Mouse (Mus musculus) forebrain, postnatal 0 days (tissue): ENCODE results near the gene Cxcr1. TPM values are rescaled to one million over a fixed set of nuclear protein-coding genes. Genes with fewer than 3 reads are reported as not detected.
"Not testable (repeated sequence)": the region's sequence is repeated elsewhere in the genome, so short reads cannot be mapped to it uniquely, and the experiment has no call there.

Source experiments
- ATAC-seq: fragments of 200-750 bp; cut with Nextera tagmentation; 2 replicates; pipeline ENCODE4 v1.8.0; 2017; ENCODE audit warnings: mild to moderate bottlenecking, moderate library complexity
- DNase-seq: peaks from one replicate; pipeline ENCODE4 v3.0.0-alpha.2; 2015
- H3K27ac ChIP-seq: fragments of 300-500 bp; sonication (generic); 2 replicates; pipeline ENCODE4 v1.5.1; 2014; ENCODE audit warnings: low read depth, mild to moderate bottlenecking, antibody characterized with exemption, low read length, moderate library complexity, mixed read lengths
- H3K27me3 ChIP-seq: fragments of 300-500 bp; sonication (generic); 2 replicates; pipeline ENCODE4 v1.6.1; 2014; ENCODE audit warnings: mild to moderate bottlenecking, low read length, mixed read lengths; ENCODE audit not compliant: insufficient read depth
- H3K36me3 ChIP-seq: fragments of 300-500 bp; sonication (generic); 2 replicates; pipeline ENCODE4 v1.6.1; 2014; ENCODE audit warnings: mild to moderate bottlenecking, moderate library complexity; ENCODE audit not compliant: insufficient read depth
- H3K4me1 ChIP-seq: fragments of 300-500 bp; sonication (generic); 2 replicates; pipeline ENCODE4 v1.6.1; 2014; ENCODE audit warnings: antibody characterized with exemption; ENCODE audit not compliant: insufficient read depth
- H3K4me2 ChIP-seq: fragments of 300-500 bp; sonication (generic); 2 replicates; pipeline ENCODE4 v1.6.1; 2014; ENCODE audit warnings: low read depth, mild to moderate bottlenecking, moderate library complexity
- H3K4me3 ChIP-seq: fragments of 300-500 bp; sonication (generic); 2 replicates; pipeline ENCODE4 v1.5.1; 2014; ENCODE audit warnings: low read depth, low read length, mixed read lengths
- H3K9ac ChIP-seq: fragments of 300-500 bp; sonication (generic); 2 replicates; pipeline ENCODE4 v1.6.1; 2014; ENCODE audit warnings: mild to moderate bottlenecking
- H3K9me3 ChIP-seq: fragments of 300-500 bp; sonication (generic); 2 replicates; pipeline ENCODE4 v1.6.1; 2016; ENCODE audit warnings: low read length
- CTCF ChIP-seq: sonication (generic); IDR thresholded peaks from 2 replicates; pipeline ENCODE4 v1.5.1; 2016; ENCODE audit warnings: antibody characterized with exemption, control low read depth, low read depth
- WGBS: fragments of 180-500 bp; shearing (Covaris S2); extraction: QIAGEN DNeasy Blood & Tissue Kit; methylation state at CpG from one replicate; pipeline ENCODE4 v1.1.7; 2014; 5-methylcytosine and 5-hydroxymethylcytosine counted together
- polyA plus RNA-seq: library from polyadenylated mRNA; unstranded; fragments of >200 nt; fragmentation: Nextera tagmentation; extraction: Ambion mirVana; gene quantifications from 2 replicates; pipeline ENCODE4 v1.2.1, GENCODE M21; 2015
- total RNA-seq: library from RNA; depleted of rRNA; stranded (reverse); fragments of >200 nt; gene quantifications from 2 replicates; pipeline ENCODE4 v1.2.3, GENCODE M21; 2014

The Cxcr1 gene
- total and polyA plus RNA-seq, 2 experiments from 2014 or later: not detected

DNA sequence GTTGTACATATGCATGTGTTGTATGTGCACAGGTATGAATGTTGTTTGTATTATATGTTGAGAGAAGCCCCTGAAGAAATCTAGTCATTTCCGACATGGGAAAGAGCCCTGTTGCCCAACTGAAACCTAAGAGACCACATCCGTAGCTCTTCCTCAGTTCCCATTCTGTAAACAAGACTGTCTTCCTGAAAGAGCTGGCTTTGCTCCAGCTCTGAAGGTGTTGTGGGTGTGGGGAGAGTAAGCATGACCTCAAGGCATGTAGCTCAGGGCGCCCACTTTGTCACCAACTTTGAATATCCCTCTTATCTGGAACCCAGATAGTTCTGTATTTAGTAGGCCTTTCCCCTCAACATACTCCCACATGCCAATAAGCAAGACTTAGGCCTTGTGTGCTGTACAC lies 15.8 kb downstream of the Cxcr1 start:
- no peaks in the 10 kb centered on the region for H3K27me3 ChIP-seq
- TF ChIP-seq CTCF: no peak
- H3K9me3 ChIP-seq: no peaks in the 10 kb centered on the region
- no peak overlapping the region for H3K4me2 ChIP-seq
- DNase-seq (no peak), ATAC-seq (no peak)
- 90% methylated on average over 3 of the region's 3 CpGs for WGBS
- H3K9ac ChIP-seq: no peak overlapping the region
- no peak overlapping the region for H3K4me3 ChIP-seq
- H3K4me1 ChIP-seq: no peaks in the 10 kb centered on the region
- no peak overlapping the region for H3K27ac ChIP-seq
- H3K36me3 ChIP-seq: no peaks in the 10 kb centered on the region

DNA sequence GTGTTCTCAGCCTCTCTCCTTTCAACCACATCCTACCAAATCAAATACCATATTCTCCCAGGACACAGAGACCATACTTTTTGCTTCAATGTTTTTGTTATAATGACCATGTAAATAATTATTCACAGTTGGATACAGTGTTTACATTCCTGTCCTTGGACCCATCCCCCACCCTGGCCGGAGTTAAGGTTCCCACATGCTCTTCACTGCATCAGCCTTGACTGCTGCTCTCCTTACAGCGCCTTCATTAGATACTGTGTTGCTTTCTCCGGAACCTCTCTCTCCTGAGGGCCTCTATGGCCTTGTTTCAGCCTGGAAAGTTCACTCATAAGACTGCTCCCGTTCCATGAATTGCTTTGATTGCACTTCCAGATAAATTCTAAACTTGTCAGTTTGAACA lies 18.7 kb downstream of the Cxcr1 start:
- WGBS: 89% methylated on average over 4 of the region's 4 CpGs
- H3K4me1 ChIP-seq: no peaks in the 10 kb centered on the region
- H3K9me3 ChIP-seq: no peaks in the 10 kb centered on the region
- no peaks in the 10 kb centered on the region for H3K36me3 ChIP-seq
- no peak overlapping the region for H3K9ac ChIP-seq
- no peak for TF ChIP-seq CTCF
- DNase-seq (no peak), ATAC-seq (no peak)
- no peaks in the 10 kb centered on the region for H3K27me3 ChIP-seq
- no peak overlapping the region for H3K27ac ChIP-seq
- H3K4me3 ChIP-seq: no peak overlapping the region
- no peak overlapping the region for H3K4me2 ChIP-seq

DNA sequence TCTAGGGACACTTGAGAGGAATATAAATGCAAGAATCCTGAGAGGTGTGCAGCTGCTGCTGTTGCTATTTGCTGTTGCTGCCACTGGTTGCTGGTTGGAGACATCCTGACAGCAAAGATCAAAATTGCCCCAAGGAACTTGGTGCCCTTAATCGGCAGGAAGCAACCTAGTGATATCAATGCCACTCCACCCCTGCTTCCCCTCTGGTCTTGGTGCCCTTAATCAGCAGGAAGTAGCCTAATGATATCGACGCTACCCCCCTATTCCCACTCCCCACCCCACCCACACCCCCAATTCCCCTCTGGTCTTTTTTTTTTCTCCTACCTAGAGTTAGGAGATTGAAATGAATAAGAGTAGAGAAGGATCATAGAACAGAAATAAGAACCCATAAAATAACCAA lies 21.7 kb downstream of the Cxcr1 start:
- Histone ChIP-seq H3K27ac (no peak overlapping the region), H3K36me3 (no peaks in the 10 kb centered on the region), H3K4me2 (no peak overlapping the region), H3K4me1 (no peaks in the 10 kb centered on the region), H3K9ac (no peak overlapping the region), H3K27me3 (no peaks in the 10 kb centered on the region), H3K9me3 (no peaks in the 10 kb centered on the region), H3K4me3 (no peak overlapping the region)
- no peak for ATAC-seq
- no peak for TF ChIP-seq CTCF
- 84% methylated on average over 3 of the region's 3 CpGs for WGBS
- DNase-seq: no peak

DNA sequence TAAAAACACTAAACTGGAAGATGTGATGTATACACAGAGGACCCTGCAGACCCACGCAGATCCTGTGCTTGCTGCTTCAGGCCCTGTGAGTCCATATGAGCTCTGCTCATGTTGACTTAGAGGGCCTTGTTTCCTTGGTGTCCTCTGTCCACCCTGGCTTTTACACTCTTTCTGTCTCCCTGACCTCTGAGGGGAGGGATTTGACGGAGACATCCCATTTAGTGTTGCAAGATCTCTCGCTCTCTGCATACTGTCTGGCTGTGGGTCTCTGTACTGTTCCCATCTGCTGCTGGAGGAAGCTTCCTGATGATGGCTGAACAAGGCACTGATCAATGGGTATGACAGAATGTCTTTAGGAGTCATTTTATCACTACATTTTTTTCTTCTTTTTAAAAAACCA lies 24.7 kb downstream of the Cxcr1 start:
- Histone ChIP-seq H3K27ac (no peak overlapping the region), H3K4me2 (no peak overlapping the region), H3K36me3 (no peaks in the 10 kb centered on the region), H3K9me3 (no peaks in the 10 kb centered on the region), H3K4me1 (no peaks in the 10 kb centered on the region), H3K27me3 (no peaks in the 10 kb centered on the region), H3K9ac (no peak overlapping the region), H3K4me3 (no peak overlapping the region)
- no peak for DNase-seq
- no peak for TF ChIP-seq CTCF
- WGBS: 92% methylated on average over 3 of the region's 3 CpGs
- no peak for ATAC-seq

DNA sequence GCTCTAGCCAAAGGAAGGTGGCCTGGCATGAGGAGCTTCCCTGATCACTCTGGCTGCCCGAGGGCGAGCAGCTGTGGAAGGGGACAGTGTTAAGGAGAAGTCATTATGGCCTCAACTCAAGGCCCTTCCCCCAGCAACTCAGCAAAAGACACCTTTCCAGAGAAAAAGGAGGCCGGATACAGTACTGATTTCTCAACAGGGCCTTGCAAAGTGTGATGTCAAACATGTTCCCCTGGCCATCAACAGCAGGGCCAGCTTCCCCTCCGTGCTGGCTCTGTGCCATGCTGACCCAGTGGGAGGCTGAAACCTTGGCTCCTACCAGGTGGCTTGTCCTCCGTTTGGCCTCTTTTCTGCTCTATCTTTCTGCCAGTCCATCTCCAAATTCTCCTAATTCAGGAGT lies 27.3 kb downstream of the Cxcr1 start:
- no peaks in the 10 kb centered on the region for H3K27me3 ChIP-seq
- no peak overlapping the region for H3K4me2 ChIP-seq
- H3K27ac ChIP-seq: no peak overlapping the region
- ATAC-seq (no peak), DNase-seq (no peak)
- H3K36me3 ChIP-seq: no peaks in the 10 kb centered on the region
- no peak overlapping the region for H3K9ac ChIP-seq
- no peaks in the 10 kb centered on the region for H3K9me3 ChIP-seq
- WGBS: 82% methylated on average over 5 of the region's 5 CpGs
- TF ChIP-seq CTCF: no peak
- H3K4me1 ChIP-seq: no peaks in the 10 kb centered on the region
- H3K4me3 ChIP-seq: no peak overlapping the region

DNA sequence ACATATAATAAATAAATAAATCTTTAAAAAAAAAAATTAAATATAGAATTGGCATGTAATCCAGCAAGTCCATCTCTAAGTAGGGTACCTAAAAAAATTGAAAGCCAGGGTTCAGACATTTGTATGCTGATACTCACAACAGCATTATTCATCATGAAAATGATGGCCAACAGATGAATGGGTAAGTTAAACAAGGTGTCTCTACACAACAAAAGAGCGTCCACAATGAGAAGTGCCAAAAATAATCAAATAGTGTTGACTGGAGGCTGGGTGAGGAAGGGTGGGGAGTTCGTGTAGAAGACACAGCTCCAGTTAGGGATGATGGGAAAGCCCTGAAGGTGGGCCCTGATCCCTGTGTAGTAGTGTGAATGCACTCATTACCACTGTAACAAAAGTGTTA lies 34.4 kb downstream of the Cxcr1 start:
- Histone ChIP-seq H3K4me2 (no peak overlapping the region), H3K9me3 (no peaks in the 10 kb centered on the region), H3K9ac (no peak overlapping the region), H3K36me3 (no peaks in the 10 kb centered on the region), H3K27me3 (no peaks in the 10 kb centered on the region), H3K27ac (no peak overlapping the region), H3K4me1 (no peaks in the 10 kb centered on the region), H3K4me3 (no peak overlapping the region)
- no peak for DNase-seq
- TF ChIP-seq CTCF: no peak
- ATAC-seq: no peak
- 67% methylated on average over 2 of the region's 2 CpGs for WGBS

DNA sequence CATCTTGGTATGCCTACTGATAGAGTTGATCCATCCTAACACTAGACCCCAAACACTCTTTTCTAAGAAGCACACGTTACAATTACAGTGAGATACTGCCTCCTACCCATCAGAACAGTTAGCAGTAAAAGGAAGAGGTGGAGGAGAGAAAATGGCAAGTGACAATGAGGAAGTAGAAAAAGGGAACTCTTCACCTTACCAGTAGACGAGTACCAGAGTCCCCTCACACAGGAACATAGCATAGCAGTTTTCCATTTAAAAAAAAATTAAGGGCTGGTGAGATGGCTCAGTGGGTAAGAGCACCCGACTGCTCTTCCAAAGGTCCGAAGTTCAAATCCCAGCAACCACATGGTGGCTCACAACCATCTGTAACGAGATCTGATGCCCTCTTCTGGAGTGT lies 34.8 kb downstream of the Cxcr1 start:
- H3K27ac ChIP-seq, DNase-seq, H3K9ac ChIP-seq, H3K4me3 ChIP-seq, H3K36me3 ChIP-seq, H3K4me1 ChIP-seq, ATAC-seq, H3K4me2 ChIP-seq, H3K9me3 ChIP-seq, H3K27me3 ChIP-seq: not testable (repeated sequence)
- WGBS: 84% methylated on average over 4 of the region's 5 CpGs

DNA sequence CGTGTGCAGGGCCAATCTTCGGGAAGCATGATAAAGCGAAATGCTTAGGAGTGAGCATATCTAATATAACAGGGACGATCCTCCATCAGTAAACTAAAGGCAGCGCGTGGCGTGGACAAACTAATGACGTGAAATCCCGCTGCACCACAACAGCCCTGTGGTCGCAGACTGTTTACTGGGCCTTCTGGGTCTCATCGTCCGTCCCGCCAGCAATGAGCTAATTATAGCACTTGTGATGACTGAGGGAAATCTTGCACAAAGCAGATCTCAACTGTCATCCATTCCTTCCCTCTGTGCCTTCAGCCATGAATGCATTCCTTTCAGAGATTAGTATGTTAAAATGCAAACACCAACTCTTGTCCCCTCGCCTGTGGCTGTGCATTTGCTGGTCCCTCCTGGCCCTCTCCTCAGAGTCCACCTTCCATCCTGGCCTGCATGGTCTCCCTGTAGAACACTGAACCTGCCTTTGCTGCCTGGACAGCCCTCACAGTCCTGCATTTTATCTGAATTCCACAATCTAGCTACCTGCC lies 38.0 kb downstream of the Cxcr1 start:
- H3K4me2 ChIP-seq: no peak overlapping the region
- ATAC-seq (no peak), DNase-seq (no peak)
- H3K9ac ChIP-seq: no peak overlapping the region
- H3K36me3 ChIP-seq: no peaks in the 10 kb centered on the region
- no peak for TF ChIP-seq CTCF
- no peak overlapping the region for H3K4me3 ChIP-seq
- no peaks in the 10 kb centered on the region for H3K27me3 ChIP-seq
- H3K9me3 ChIP-seq: no peaks in the 10 kb centered on the region
- H3K27ac ChIP-seq: no peak overlapping the region
- 60% methylated on average over 14 of the region's 14 CpGs for WGBS
- no peaks in the 10 kb centered on the region for H3K4me1 ChIP-seq
